Mouse (Mus musculus) neural tube, embryonic 12.5 days (tissue): ENCODE data around the gene Irx5. TPM values are rescaled to one million over a fixed set of nuclear protein-coding genes. Genes with fewer than 3 reads are reported as not detected.

Experiments
- ATAC-seq: fragments of 200-750 bp; cut with Nextera tagmentation; 2 replicates; pipeline ENCODE4 v1.8.0; 2017; ENCODE audit warnings: low read depth, mild to moderate bottlenecking, moderate TSS enrichment, moderate library complexity; ENCODE audit not compliant: low FRiP score
- H3K27ac ChIP-seq: fragments of 300-500 bp; sonication (generic); 2 replicates; pipeline ENCODE4 v1.5.1; 2016
- H3K27me3 ChIP-seq: fragments of 300-500 bp; sonication (generic); replicated peaks from 2 replicates; pipeline ENCODE4 v1.6.1; 2016; ENCODE audit warnings: mild to moderate bottlenecking
- H3K36me3 ChIP-seq: fragments of 300-500 bp; sonication (generic); 2 replicates; pipeline ENCODE4 v1.6.1; 2016; ENCODE audit warnings: mild to moderate bottlenecking
- H3K4me1 ChIP-seq: fragments of 300-500 bp; sonication (generic); 2 replicates; pipeline ENCODE4 v1.6.1; 2016
- H3K4me2 ChIP-seq: fragments of 300-500 bp; sonication (generic); replicated peaks from 2 replicates; pipeline ENCODE4 v1.6.1; 2016; ENCODE audit warnings: mild to moderate bottlenecking
- H3K4me3 ChIP-seq: fragments of 300-500 bp; sonication (generic); 2 replicates; pipeline ENCODE4 v1.5.1; 2016
- H3K9ac ChIP-seq: fragments of 300-500 bp; sonication (generic); 2 replicates; pipeline ENCODE4 v1.6.1; 2016; ENCODE audit warnings: mild to moderate bottlenecking
- H3K9me3 ChIP-seq: fragments of 300-500 bp; sonication (generic); 2 replicates; pipeline ENCODE4 v1.6.1; 2016; ENCODE audit warnings: mild to moderate bottlenecking
- whole genome bisulfite sequencing: fragments of 180-500 bp; shearing (Covaris S2); methylation state at CpG from one replicate; pipeline ENCODE4 v1.1.7; 2016; 5-methylcytosine and 5-hydroxymethylcytosine counted together
- polyA plus RNA-seq: library from polyadenylated mRNA; unstranded; fragments of >200 nt; fragmentation: Nextera tagmentation; extraction: Ambion mirVana; gene quantifications from 2 replicates; pipeline ENCODE4 v1.2.1, GENCODE M21; 2016

Irx5 gene
- polyA plus RNA-seq, 1 experiment from 2014 or later: 21.0 TPM

DNA sequence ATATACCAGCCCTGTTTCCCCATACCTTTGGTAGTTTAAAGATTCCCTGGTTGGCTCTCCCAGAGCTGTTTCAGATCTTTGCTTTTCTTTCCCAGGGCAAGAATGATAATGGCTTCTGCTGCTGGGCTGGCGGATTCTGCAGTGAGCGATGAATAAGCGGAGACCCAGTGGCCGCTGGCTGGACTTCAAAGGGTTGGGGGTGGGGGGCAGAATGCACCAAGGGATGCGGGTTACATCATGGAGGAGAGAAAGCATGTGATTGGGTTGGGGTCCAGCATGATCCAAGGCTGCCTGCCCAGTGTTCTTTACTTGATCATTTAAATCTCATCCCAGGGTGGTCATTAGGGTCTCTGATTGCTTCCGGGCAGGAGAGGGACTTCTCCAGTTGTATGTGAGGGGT is 56.2 kb downstream of the Irx5 start:
- H3K9me3 ChIP-seq: no peaks in the 10 kb centered on the region
- no peaks in the 10 kb centered on the region for H3K27me3 ChIP-seq
- H3K4me3 ChIP-seq: no peak overlapping the region
- no peaks in the 10 kb centered on the region for H3K4me1 ChIP-seq
- H3K4me2 ChIP-seq: no peak overlapping the region
- no peak overlapping the region for H3K9ac ChIP-seq
- no peak overlapping the region for H3K27ac ChIP-seq
- no peak for ATAC-seq
- 65% methylated on average over 6 of the region's 6 CpGs for WGBS
- H3K36me3 ChIP-seq: no peaks in the 10 kb centered on the region

DNA sequence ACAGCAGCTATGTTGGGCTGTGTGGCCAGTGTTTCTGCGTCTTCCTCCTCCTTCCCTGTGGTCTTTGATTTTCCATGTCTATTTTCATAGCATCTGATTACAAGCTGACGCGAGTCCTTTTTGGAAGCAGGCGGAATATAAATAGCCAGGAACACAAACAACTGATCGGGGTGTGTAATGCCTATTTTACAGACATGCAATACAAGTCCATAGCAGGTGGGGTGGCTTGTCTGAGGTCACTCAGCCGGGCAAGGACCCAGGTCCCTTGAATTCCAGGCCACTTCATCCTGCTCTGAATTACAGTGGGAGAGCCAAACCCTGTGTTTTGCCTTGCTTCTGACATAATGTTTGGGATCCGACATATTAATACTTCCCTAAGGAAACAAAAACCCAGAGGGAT is 63.2 kb downstream of the Irx5 start:
- H3K36me3 ChIP-seq: no peaks in the 10 kb centered on the region
- 0 out of 2 replicates have a peak, but pooled peaks cover 2% of the 10 kb centered on the region for H3K27me3 ChIP-seq
- 85% methylated on average over 7 of the region's 7 CpGs for WGBS
- H3K27ac ChIP-seq: no peak overlapping the region
- ATAC-seq: no peak
- no peaks in the 10 kb centered on the region for H3K4me1 ChIP-seq
- no peak overlapping the region for H3K4me3 ChIP-seq
- no peaks in the 10 kb centered on the region for H3K9me3 ChIP-seq
- H3K9ac ChIP-seq: no peak overlapping the region
- no peak overlapping the region for H3K4me2 ChIP-seq
